Mouse (Mus musculus) retina, adult 2 months (tissue): Measurements from ENCODE around the gene Fam174b.

Source experiments
- DNase-seq: peaks from one replicate; pipeline ENCODE4 v3.0.0-alpha.2; 2012; ENCODE audit warnings: low read depth, low spot score

The Fam174b gene

DNA sequence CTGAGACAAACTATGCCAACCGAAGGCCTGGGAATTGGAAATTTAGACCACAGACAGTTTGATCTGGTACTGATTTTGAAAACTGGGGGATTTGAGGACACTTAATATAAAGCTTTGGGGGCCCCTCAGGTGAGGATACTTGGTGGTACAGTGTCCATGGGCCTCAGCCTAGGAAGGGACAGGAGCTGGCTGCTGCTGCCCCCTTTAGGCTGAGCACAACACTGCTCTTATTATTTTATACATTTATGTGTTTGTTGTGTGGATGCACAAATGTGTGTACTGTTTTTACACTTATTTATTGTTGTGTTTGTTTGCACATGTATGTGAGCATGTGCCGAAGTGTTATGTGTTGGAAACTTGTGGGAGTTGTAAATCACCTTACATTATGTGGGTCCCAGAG, 9.2 kb downstream of the Fam174b start:
- no peak for DNase-seq

DNA sequence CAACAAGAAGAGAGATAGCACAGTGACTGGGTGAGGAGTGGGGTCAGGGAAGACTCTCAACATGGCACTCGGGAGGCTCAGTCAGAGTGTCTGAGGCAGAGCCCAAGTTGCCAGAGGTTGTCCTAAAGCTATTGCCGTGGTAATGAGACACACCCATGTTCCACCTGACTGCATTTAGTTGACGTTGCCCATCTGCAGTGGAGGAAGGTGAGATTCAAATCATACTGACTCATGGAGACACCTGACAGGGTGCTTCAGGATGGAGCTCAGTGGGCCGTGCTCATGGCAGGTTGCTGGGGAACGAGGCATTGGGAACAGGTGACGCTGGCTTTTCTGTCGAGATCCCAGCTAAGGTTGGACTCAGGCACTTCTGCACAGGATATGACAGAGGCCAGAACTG, 9.9 kb downstream of the Fam174b start:
- no peak for DNase-seq

DNA sequence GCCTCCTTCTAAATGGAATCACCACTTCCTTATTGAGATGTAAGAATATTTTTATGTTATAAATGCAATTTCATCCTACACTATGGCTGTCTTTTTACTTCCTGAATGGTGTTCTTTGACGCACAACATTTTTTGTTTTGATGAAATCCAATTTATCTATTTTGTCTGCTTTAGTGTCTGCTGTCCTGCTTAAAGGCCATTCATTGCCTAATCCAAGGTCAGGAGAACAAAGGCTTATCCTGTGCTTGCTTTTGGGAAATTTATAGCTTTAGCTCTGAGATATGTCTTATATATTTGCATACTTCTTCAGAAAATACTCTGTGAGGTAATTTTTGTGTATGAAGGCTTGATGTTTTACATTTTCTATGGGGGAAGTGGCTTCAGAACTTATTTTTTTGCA, 13.5 kb downstream of the Fam174b start:
- DNase-seq, result no peak

DNA sequence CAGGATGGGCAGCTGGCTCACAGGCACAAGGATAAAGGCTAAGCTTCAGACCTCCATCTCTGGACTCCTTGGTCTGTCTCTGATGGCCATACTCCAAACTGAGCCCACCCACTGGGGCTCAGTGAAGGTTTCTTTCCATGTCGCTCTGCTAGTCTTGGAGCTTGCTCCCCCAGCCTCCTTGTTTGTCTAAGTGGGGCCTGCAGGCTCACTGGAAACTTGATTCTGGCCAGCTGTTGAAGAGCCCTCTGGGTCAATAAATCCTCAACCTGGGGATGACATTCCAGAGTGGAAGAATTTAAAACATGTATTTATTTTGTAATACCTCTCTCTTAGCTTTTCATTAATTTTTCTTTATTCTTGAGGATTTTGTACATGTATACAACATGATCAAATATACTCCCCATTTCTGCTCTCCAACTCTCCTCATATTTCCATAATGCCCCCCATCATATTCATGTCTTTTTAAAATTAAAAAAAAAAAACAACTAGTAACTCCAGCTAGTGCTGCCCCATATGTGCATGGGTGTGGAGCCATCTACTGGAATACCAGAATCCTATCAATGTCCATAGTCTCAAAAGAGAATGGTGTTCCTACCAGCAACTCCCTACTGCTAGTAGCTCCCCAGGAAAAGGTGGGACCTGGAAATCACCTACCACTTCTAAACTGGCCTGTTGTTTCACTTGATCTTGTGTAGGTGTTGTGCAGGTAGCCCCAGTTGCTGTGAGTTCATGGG, 15.4 kb downstream of the Fam174b start:
- no peak for DNase-seq

DNA sequence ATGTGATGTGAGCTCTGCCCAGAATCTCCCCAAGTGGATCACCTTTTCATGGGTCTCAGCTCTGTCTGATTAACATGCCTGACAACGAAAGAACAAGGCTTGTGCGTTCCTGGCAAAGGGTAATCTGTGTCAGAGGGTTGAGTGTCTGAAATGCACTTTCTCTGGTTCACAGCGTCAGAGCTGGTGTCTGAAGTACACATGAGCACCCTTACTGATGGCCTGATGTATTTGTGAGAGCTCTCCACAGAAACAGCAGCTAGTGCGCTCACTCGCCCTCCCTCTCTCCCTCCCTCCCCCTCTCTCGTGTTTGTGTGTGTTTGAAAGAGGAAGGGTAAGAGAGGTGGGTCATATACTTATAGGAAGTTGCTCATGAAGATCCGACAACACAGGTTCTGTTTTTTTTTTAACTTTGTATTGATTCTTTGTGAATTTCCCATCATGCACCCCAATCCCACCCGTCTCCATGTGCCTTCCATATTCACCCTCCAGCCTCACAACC, 21.6 kb downstream of the Fam174b start:
- no peak for DNase-seq

DNA sequence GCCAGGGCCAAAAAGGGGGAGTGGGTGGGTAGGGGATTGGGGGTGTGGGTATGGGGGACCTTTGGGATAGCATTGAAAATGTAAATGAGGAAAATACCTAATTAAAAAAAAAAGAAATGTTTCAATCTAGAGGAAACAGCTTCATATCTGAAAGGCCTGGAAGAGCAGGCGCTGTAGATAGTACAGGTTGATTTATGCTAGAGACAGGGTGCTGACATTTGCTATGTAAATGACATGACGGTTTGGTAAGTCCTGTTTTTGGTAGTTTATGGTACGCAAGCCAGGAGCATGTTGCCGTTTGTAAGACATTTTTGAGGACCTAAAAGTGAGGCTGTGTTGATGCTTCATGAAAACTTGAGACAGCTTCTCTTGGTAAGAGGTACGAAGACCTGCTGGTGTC, 24.6 kb downstream of the Fam174b start:
- no peak for DNase-seq

DNA sequence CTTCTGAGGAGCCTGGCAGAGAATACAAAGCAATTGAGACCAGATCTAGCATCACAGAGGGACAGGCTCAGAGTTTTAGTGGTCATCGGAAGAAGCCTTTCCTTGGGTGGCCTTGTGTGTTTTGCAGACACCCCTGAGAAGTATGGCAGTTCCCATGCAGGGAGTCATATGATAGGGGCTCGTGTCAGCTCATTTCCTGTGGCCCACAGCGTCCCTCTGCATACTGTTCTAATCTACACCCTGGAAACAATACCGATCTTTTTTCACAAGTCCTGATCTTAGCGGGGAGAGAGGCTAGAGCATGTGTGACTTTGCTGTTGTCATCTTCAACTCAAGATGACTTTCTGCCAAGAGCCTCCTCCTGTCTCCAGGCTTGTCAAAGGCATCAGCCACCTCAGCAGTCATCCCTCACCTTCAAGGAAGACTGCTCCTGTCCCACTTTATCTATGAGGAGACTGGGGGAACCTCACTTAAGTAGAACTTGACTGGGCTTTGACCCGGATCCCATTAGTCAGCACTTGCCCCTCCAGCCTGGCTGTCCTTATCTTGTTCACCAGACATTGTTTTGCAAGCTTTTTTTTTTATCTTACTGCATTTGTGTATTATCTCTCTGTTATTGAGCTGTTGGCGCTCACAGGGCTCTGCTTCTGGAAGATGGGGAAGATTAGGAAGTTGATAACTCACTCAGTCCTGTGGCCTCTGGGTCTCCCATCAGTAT, 25.2 kb downstream of the Fam174b start:
- DNase-seq, result no peak

DNA sequence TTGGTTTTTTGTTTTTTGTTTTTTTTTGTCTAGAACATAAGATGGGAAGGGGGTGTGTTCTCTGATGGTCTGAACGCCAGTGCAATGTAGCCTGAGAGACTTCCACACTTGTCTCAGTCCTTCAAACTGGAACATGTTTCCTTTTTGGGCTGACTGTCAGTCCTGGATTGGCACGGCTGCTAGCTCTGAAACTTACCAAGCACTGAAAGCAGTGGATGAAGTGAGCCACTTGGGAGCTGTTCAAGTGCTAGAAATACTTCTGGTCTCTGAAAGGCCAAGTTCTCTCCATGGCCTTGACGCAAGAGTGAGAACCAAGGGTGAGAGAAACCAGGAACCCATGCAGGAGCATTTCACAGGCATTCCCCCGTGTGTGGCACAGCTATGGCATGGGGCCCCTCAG, 29.1 kb downstream of the Fam174b start:
- DNase-seq, result no peak

DNA sequence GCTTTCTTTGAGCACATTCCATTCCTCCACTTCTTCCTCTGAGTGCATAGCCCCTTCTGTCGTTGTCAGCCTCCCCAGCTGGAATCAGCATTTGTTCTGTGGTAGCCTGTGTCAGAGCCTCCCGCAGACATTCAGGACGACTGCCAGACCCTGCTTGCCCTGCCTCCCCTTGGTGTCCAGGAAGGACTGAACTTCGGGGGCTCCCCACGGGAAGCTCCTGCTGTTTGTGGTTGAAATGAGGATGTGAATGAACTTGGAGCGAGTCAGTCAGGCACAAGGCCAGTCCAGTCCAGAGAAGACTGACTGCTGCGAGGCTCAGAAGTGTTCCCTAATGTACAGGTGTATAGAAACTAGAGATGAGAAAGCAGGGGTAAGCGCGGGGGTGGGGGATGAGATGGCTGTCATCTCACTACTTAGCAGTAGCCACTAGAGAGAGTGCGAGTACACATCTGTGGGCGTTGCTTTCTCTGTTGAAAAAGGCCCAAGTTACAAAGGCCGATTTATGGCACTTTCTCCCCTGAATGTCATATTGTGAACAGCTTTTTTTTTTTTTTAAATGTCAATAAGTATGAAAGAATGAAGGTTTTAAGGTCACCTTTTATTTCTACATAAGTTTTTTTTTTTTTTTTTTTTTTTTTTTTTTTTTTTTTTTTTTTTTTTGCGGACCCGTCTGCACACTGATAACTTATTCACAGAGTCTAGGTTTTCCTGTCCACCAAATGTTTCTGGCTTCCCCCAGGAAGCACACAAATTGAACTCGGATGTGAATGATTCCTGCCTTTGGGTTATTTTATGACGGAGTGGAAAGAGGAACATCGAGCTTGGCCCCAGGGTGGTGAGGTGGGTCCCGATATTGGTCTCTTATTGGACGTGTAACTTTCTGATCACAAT, 31.5 kb downstream of the Fam174b start:
- DNase-seq, result no peak

DNA sequence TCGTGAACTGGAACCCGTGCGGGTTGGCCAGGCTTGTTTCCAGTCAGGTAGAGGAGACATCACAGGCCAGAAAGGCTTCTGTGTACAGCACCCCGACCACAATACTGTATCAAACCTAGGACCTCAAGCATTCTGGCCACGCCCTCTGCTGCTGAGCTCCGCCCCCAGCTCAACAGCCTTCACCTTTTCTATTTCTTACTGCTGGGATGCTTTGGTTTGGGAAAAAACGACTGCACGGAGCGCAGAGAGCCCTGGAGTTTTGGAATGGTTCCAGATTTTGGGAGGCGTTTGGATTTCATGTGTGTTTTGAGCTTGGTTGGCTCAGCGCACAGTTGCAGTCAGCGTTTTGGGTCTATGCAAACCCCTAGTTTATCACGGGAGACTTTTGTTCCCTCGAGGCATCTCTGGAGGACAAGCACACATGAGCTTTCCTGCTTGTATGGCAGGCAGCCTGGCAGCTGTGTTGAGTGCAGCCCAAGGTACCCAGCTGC, 32.2 kb downstream of the Fam174b start:
- no peak for DNase-seq

DNA sequence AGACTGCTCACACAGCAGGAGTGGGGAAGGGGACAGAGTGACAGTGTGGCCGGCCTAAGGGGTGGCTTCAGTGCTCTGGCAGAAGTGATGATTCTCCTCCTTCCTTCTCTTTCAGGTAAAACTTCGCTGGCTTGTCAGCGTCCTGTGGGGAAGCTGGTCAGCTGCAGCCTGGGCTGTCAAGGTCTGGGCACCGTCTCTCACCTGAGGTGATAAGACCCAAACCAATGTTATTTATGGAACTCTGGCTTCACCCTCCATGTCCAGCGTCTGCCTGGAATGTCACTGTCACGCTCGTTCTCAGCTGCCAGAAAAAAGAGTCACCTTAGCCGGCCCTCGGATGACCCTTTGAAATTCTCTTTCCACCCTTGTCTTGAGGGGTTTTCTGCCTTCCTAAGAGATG, 34.7 kb downstream of the Fam174b start:
- no peak for DNase-seq

DNA sequence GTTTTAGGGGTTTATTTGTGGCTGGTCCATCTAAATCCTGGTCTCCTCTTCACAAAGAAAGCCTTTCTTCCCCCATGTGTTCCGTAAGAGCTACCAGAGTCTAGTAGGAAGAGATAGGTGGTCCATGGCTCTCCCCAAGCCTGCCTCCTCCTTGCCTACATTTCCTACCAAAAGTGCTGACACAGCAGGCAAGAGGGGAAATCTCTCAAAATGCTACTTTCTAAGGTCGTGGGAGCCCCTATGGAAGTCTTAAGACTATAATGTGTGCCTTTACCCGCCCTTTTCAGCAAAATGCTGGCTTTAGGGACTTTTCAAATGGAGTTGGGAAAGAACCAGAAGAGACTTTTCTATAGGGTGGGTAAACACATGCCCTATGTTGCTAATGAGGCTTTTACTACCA, 37.7 kb downstream of the Fam174b start:
- DNase-seq, result no peak

DNA sequence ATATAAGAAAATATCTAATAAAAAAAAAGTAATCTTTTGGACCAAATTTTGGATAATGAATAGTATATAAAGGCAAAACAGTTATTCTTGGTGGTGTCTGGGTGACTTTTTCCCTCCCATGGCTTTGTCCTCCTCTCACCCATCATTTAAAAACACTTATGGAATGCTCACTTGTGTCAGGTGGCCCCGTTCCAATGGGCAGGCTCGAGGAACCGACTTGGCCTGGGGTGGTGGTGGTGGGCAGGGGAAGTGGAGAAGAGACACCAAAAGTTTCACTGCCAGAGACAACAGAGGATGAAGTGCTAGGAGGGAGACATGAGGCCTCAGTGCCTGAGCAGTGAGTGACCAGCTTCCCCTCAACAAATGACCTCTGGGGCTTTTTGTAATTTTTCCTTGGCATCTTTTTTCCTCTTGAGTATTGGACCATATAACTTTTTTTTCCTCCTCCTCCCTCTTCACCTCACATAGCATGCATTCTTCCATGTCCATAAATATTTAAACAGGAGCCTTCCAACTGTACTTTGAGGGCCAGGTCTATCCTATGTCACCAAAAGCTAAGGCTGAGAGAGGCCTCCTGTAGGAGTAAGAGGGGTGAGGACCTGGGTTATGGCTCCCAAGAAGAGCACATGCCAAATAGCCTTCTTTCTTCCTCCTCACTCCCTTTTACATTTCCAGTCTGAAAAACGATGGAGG, 44.8 kb downstream of the Fam174b start:
- DNase-seq, result no peak

DNA sequence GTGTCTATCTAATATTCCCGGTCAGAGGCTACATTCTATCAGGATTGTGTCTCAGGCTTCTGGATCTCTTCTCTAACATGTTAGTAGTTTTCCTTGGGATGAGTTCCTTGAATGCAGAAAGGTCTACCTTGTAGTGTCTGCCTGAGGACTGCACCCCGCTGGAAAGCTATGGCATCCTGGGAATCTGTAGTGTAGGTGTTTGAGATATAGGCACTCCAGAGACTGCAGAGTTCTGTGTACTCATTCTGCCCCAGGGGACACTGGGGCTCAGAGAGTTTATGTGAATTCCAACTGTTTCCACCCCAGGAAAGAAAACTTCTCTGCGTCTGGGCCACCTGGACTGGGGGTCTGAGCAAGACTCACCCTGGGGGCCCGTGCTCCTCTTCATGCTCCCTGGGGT, 45.7 kb downstream of the Fam174b start:
- DNase-seq, result no peak

DNA sequence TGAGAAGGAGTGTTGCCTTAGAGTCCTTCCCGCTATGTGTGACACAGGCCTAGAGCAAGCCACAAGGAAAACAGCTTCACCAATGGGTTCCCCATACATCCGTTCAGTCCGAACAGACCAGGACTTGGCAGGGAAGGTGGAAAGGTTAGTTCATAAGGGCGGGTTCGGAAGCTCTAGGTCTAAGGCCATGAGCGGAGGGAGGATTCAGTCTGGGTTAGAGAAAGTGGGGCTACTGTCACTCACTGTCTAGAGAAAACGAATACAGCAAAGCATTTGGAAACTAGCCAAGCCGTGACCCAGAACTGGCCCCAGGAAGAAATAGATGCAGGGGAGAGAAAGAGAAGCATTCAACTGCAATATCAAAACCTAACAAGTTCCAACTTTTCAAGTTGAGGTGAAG, 47.4 kb downstream of the Fam174b start:
- no peak for DNase-seq

DNA sequence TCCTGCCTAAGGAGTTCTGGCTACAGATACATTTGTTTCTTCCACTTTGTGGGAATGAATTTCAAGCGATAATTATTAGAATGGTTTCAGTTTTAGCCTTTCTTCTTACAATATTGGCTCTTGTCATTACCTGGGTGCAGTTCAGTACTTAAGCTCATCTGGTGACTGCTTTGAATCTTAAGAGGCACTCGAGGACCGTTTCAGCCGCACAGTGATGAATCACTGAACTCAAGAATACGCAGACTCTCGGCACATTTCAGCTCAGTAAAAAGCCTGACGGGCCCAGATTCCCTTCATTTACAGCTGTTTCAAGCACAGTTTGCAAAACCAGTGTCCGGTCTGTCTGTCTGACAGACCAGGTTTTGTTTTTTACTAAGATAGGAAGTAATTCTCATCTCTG, 51.0 kb downstream of the Fam174b start:
- no peak for DNase-seq

DNA sequence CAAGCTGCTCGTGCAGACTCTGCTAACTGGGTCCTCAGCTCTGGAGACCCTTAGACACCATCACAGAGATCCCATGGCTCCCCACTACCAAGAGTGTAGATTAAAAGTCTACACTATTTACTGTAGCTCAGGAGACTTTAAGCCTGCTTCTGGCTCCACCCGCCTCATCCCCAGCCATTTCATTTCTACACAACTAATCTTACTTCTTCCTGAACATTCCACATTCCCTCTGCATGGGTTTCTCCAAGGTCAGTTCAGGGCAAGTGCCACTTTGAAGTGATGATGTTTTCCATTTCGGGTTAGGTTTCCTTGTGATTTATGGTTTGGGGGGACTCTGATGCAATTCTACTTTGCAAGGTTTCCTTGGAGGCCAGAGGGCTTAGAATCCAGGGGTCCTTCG, 52.1 kb downstream of the Fam174b start:
- no peak for DNase-seq

DNA sequence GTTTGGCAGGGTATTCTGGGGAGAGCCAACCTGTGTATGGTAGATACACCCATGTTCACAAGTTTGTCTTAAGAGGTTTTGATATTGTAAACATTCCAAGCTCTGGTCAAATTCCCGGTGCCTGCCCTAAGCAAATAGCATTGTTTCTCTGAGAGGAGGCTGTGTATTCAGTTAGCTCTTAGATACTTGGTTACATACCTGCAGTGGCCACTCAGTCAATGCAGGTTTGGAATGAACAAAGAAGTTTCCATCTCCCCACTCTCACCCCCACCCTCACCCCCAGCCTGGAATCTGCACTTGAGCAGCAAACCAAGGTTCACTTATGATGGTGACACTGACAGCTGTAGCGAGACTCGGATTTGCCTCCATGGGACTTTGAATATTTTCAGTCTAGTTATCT, 52.5 kb downstream of the Fam174b start:
- no peak for DNase-seq

DNA sequence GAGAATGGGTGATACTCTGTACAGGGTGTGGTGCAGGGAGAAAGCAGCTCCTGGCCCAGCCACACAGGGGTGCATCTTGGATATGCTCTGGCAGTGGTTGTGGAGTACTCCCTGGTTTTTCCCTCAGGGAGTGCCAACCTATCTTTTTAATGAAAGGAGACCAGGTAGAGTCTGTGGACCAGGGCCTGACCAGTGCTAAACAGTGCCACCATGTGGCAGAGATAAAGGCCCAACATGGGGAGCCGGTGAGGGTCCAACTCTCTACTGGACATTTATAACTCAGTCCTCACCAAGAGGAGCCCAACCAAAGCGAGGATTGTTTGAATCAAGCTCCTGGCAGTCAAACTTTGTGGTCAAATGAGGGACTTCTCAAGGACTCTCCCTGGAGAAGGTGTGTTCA, 69.2 kb downstream of the Fam174b start:
- no peak for DNase-seq

DNA sequence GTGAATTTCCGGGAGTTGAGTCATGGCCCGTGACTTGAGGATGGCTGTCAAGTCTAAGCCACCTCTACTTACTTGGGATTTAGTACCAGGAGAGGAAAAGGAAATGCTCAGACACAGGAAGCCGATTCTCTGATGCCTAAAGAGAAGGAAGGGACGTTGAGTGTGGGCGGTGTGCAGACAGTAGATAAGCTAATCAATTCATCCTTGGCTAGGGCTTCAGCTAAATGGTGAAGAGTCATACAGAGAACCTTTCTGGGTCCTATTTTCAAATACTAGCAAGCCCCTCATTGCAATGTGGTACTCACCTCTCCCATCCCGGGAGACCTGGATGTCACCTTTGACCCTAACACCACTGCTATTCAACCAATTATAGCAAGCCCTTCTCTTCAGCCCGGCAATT, 71.3 kb downstream of the Fam174b start:
- no peak for DNase-seq

DNA sequence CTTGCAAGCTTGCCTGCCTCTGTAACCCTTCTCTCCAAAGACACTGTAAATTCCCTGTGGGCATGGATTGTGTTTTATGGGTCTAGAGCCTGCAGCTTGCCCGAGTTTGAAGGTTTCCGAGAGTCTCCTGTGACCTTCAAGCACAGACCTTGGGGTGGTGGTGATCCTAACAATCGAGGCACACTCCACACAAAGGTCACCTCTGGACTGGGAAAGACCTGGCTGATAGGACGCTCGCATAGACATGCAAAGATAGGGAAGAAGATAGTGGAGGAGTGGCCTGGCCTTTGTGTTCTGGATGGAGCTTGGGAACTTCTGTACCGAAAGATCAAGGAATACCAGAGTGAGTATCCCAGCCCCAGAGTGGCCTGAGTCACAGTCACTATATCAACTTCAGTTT, 72.1 kb downstream of the Fam174b start:
- DNase-seq, result no peak

DNA sequence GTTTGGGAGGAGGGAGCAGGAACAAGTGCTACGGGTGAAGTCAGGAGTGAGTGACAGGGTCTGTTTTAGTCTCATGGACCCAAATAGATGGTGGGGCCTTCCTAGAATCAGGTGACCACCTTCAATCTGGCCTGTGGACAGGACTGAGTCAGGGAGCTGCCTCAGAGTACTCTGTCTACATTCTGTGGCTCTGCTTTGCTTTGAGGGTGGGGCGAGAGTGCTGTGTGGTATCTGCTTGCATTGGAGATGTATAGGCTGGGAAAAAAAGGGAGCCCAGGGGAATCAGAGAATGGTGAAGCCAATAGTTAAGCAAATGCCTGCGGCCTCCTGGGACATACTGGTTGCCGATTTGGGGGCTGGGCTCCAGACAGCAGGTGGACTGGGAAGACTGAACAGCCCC, 73.8 kb downstream of the Fam174b start:
- no peak for DNase-seq
